Mouse (Mus musculus) intestine, postnatal 0 days (tissue): ENCODE measurements at regions not wholly inside any gene's neighbourhood (a gene's known extent, or its start where the extent isn't known, plus 50 kb on each side); places are given as distances from the start of the nearest gene placed in this dataset.

ENCODE experiments used
- ATAC-seq: fragments of 200-750 bp; cut with Nextera tagmentation; 2 replicates; pipeline ENCODE4 v1.8.0; 2017; ENCODE audit warnings: mild to moderate bottlenecking, moderate TSS enrichment, moderate library complexity
- H3K27ac ChIP-seq: fragments of 300-500 bp; sonication (generic); 2 replicates; pipeline ENCODE4 v1.5.1; 2014; ENCODE audit warnings: mild to moderate bottlenecking, low read depth, low read length, moderate library complexity
- H3K27me3 ChIP-seq: fragments of 300-500 bp; sonication (generic); replicated peaks from 2 replicates; pipeline ENCODE4 v1.6.1; 2014; ENCODE audit warnings: low read length, mixed read lengths; ENCODE audit not compliant: control insufficient read depth, insufficient read depth
- H3K36me3 ChIP-seq: fragments of 300-500 bp; sonication (generic); 2 replicates; pipeline ENCODE4 v1.6.1; 2014; ENCODE audit warnings: mild to moderate bottlenecking, moderate library complexity; ENCODE audit not compliant: control insufficient read depth, insufficient read depth
- H3K4me1 ChIP-seq: fragments of 300-500 bp; sonication (generic); replicated peaks from 2 replicates; pipeline ENCODE4 v1.6.1; 2014; ENCODE audit warnings: antibody characterized with exemption, low read length, mixed read lengths; ENCODE audit not compliant: control insufficient read depth, insufficient read depth
- H3K4me2 ChIP-seq: fragments of 300-500 bp; sonication (generic); replicated peaks from 2 replicates; pipeline ENCODE4 v1.6.1; 2014; ENCODE audit warnings: low read depth, mild to moderate bottlenecking, moderate library complexity
- H3K4me3 ChIP-seq: fragments of 300-500 bp; sonication (generic); 2 replicates; pipeline ENCODE4 v1.5.1; 2014; ENCODE audit warnings: low read depth, low read length
- H3K9ac ChIP-seq: fragments of 300-500 bp; sonication (generic); 2 replicates; pipeline ENCODE4 v1.6.1; 2014; ENCODE audit warnings: mild to moderate bottlenecking, low read depth, low read length
- H3K9me3 ChIP-seq: fragments of 300-500 bp; sonication (generic); 2 replicates; pipeline ENCODE4 v1.6.1; 2016; ENCODE audit warnings: mixed run types; ENCODE audit not compliant: control insufficient read depth
- CTCF ChIP-seq: sonication (generic); IDR thresholded peaks from 2 replicates; pipeline ENCODE4 v1.5.1; 2016; ENCODE audit warnings: low read depth, mild to moderate bottlenecking, control low read depth, antibody characterized with exemption, moderate library complexity
- WGBS: fragments of 180-500 bp; shearing (Covaris S2); extraction: QIAGEN DNeasy Blood & Tissue Kit; methylation state at CpG from one replicate; pipeline ENCODE4 v1.1.7; 2014; 5-methylcytosine and 5-hydroxymethylcytosine counted together

DNA sequence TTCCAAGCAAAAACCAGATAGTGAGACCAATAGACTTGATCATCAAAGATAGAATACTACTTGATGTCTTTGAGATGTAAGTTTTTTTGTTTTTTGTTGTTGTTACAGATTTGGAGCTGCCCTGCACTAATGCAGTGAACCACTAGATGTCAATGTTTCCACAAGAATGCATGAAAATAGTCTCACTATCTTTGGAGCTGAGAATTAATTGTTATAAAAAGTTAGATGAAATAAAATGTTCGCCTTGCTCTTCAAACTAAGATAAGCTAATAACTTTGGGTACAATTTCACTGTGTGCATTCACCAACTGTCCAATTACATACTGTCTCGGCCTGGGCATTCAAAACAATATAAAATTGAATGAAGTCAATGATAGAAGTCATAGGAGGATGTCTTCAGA, 223.2 kb upstream of the Agtr1b start:
- Histone ChIP-seq H3K36me3 (no peaks in the 10 kb centered on the region), H3K9me3 (no peaks in the 10 kb centered on the region), H3K9ac (no peak overlapping the region), H3K4me2 (no peak overlapping the region), H3K27ac (no peak overlapping the region), H3K4me1 (no peaks in the 10 kb centered on the region), H3K4me3 (no peak overlapping the region), H3K27me3 (no peaks in the 10 kb centered on the region)
- peak; percentile 79 for TF ChIP-seq CTCF
- no peak for ATAC-seq
- 21% methylated on average over 2 of the region's 2 CpGs for WGBS

DNA sequence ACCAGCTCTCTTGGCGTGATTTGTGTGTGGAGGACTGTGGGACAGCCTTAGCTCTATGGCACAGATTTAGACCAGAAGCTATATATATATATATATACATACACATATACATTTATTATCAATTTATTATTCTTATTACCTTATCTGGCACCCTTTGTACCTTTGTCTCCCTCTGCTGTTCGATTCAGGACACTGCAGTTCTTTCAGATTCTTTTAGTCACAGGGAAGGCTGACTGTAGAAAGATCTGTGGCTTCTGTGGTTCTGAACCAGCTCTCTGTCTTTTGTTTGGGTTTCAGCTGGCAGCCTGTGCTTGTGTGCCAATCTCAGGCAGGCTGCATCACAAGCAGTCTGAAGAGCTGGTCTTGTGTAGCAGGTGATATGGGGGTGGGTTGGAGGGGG, 184.6 kb upstream of the Agtr1b start:
- Histone ChIP-seq H3K9ac (no peak overlapping the region), H3K4me1 (no peaks in the 10 kb centered on the region), H3K27me3 (no peaks in the 10 kb centered on the region), H3K27ac (no peak overlapping the region), H3K36me3 (no peaks in the 10 kb centered on the region), H3K9me3 (no peaks in the 10 kb centered on the region), H3K4me2 (no peak overlapping the region), H3K4me3 (no peak overlapping the region)
- no peak for ATAC-seq
- 44% methylated on average over 2 of the region's 2 CpGs for WGBS
- peak; percentile 55 for TF ChIP-seq CTCF

DNA sequence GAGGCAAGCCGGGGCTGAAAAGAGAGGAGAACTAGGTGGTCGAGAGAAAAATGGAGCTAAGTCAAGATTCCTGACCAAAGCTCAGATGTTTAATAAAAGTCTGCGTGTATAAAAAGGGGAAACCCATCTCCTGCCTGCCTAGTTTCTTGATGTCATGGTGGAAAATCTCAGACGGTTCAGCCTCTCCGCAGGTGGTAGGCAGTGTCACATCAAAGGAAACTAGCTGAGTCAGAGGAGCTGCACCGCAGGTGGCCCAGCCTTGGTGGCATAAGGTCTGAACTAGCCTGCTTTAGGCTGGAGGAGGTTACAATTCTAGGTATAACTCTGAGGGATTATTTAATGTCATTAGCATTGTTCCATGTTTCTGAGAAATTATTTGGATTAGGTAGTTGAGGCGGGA, 177.0 kb upstream of the Agtr1b start:
- Histone ChIP-seq H3K4me1 (no peaks in the 10 kb centered on the region), H3K27me3 (no peaks in the 10 kb centered on the region), H3K4me3 (no peak overlapping the region), H3K36me3 (no peaks in the 10 kb centered on the region), H3K9me3 (no peaks in the 10 kb centered on the region), H3K4me2 (no peak overlapping the region), H3K27ac (no peak overlapping the region), H3K9ac (no peak overlapping the region)
- 80% methylated on average over 7 of the region's 7 CpGs for WGBS
- no peak for ATAC-seq
- TF ChIP-seq CTCF: no peak

- H3K4me3 ChIP-seq: no peak overlapping the region
- WGBS: 63% methylated on average over 4 of the region's 4 CpGs
- no peak overlapping the region for H3K27ac ChIP-seq
- no peak for ATAC-seq
- H3K4me2 ChIP-seq: no peak overlapping the region
- no peaks in the 10 kb centered on the region for H3K27me3 ChIP-seq
- H3K4me1 ChIP-seq: no peaks in the 10 kb centered on the region
- no peak overlapping the region for H3K9ac ChIP-seq
- H3K9me3 ChIP-seq: no peaks in the 10 kb centered on the region; the same call in 1 of the 2 replicates
- no peak for TF ChIP-seq CTCF
- H3K36me3 ChIP-seq: no peaks in the 10 kb centered on the region
Measured at GRCm38 (mm10) chr3:20538492-20539004, 171.6 kb upstream of the Agtr1b start.

DNA sequence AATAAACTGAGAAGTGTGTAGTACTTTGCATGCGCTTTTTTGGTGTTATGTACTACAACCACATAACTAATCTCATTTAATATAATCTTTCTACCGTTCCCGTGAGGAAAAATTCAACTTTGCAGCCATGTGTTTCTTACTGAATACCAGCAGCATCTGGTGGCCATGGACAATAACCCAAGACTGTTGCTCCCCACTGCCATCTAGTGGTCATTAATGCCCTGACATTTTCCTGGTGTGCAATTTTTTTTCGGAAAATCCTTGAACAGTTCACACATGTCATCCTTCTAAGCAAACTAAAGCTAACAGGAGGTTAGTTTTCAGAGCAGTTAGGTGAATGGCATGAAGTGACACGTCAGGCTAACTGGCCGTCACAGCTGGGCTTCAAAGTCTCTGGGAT, 153.8 kb upstream of the Agtr1b start:
- Histone ChIP-seq H3K4me2 (no peak overlapping the region), H3K27ac (no peak overlapping the region), H3K27me3 (no peaks in the 10 kb centered on the region), H3K36me3 (no peaks in the 10 kb centered on the region), H3K9me3 (no peaks in the 10 kb centered on the region), H3K4me3 (no peak overlapping the region), H3K9ac (no peak overlapping the region), H3K4me1 (no peaks in the 10 kb centered on the region)
- 54% methylated on average over 6 of the region's 6 CpGs for WGBS
- no peak for ATAC-seq
- TF ChIP-seq CTCF: peak; percentile 80

DNA sequence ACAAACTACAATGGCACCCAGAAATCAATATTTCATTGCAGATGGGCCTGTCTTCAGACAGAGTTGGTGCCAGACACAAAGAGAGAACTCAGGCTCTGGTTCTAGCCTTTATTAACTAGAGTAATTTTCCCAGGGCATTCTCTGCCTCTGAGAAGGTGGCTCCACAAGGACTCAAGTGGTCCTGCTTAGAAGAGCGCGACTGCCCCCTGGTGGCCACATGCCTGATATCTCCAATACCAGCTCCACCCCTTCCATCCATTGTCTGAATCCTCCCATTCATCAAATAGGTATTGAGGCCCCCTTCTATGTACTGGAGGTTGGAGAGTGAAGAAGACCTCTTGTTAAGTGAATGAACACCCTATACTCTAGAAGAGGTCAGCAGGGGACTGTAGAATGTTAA, 142.2 kb upstream of the Agtr1b start:
- peak; percentile 82 for TF ChIP-seq CTCF
- no peak for ATAC-seq
- Histone ChIP-seq H3K4me2 (no peak overlapping the region), H3K27me3 (no peaks in the 10 kb centered on the region), H3K9ac (no peak overlapping the region), H3K9me3 (no peaks in the 10 kb centered on the region), H3K36me3 (no peaks in the 10 kb centered on the region), H3K27ac (no peak overlapping the region), H3K4me3 (no peak overlapping the region), H3K4me1 (no peaks in the 10 kb centered on the region)
- WGBS: 0% methylated on average over 2 of the region's 2 CpGs

- H3K27ac ChIP-seq: no peak overlapping the region
- H3K4me3 ChIP-seq: no peak overlapping the region
- TF ChIP-seq CTCF: no peak
- no peaks in the 10 kb centered on the region for H3K9me3 ChIP-seq
- no peak overlapping the region for H3K9ac ChIP-seq
- no peak for ATAC-seq
- 90% methylated on average over 5 of the region's 5 CpGs for WGBS
- H3K36me3 ChIP-seq: no peaks in the 10 kb centered on the region
- H3K4me2 ChIP-seq: no peak overlapping the region
- H3K27me3 ChIP-seq: no peaks in the 10 kb centered on the region
- H3K4me1 ChIP-seq: no peaks in the 10 kb centered on the region
Measured at GRCm38 (mm10) chr3:20505546-20505945, 138.6 kb upstream of the Agtr1b start.
